Mouse (Mus musculus): ENCODE measurements around the gene Med12l. TPM values are rescaled to one million over a fixed set of nuclear protein-coding genes. Genes with fewer than 3 reads are reported as not detected.

Gene Med12l
- total RNA-seq, 1 experiment: 3.6 TPM

DNA sequence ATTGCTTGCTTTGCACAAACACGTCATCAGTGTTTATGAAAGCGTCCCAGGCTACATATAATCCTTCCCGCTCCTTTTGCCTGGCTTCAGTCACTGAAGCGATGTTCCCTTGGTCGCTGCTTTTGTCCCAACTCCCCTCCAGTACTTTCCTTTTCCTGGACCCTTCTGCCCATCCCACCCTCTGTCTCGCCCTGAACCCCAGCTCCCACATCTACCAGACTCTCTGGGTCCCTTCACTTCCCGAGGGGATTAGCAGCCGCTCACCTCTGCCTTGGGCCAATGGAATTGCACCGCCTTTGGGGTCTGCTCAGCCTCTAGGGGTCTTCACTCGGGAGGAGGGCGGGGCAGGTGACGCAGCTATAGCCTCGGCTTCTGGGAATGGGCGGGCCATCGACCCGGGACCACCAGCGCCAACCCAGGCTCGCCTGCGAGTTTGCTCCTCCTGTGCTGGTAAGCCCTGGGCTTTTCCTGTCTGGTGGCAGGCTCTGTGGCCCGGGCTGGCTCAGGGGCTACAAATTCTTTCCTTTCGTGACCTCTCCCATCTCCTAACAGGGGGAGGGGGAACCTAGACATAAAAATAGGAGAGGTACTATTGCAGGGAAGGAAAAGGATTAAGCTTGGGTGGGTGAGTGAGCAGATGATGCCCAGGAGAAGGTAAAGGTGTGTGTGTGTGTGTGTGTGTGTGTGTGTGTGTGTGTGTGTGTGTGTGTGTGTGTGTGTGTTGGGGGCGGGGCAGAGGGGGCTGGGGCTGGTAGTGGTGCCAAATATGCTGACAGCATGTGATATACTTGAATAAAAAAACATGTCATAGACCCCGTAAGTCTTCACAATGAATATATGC lies 338.7 kb downstream of the Med12l start, which contains the start of gene Igsf10:
Gene Igsf10, minus strand, starts transcription at position 330 of the 841 bp plus-strand sequence.
- no peak for TF ChIP-seq HCFC1 (IDR thresholded peaks at IDR 0.05; ENCODE audit: borderline replicate concordance, insufficient read depth, low read length)
- TF ChIP-seq ZC3H11A (IDR thresholded peaks at IDR 0.05; ENCODE audit: borderline replicate concordance, low read depth, low read length): no peak
- no peak for TF ChIP-seq MAFK (IDR thresholded peaks at IDR 0.05; ENCODE audit: insufficient read depth, low read depth, low read length)
- TF ChIP-seq CHD2 (IDR thresholded peaks at IDR 0.05; ENCODE audit: low read depth, low read length): no peak
- Histone ChIP-seq H3K36me3 (ENCODE audit: control insufficient read depth, insufficient read depth, low read length, poor library complexity, severe bottlenecking) (no peaks in the 10 kb centered on the region), H3K4me3 (ENCODE audit: insufficient read depth in 1 of 2, low read depth in 1 of 2, low read length in 2 of 2, poor library complexity in 1 of 2, severe bottlenecking in 1 of 2) (peak within 1 kb of the TSS; percentile 67 to 91), H3K4me1 (ENCODE audit: control insufficient read depth in 2 of 2, insufficient read depth in 2 of 2, low read length in 2 of 2, poor library complexity in 1 of 2) (no peaks in the 10 kb centered on the region), H3K9ac (ENCODE audit: insufficient read depth, low read depth, low read length, poor library complexity, severe bottlenecking) (peak within 1 kb of the TSS; percentile 72), H3K9me3 (ENCODE audit: control insufficient read depth, insufficient read depth, low read depth, low read length) (no peaks in the 10 kb centered on the region), H3K27ac (ENCODE audit: insufficient read depth, low read depth, low read length, poor library complexity, severe bottlenecking) (peak within 1 kb of the TSS; percentile 20; the same call in 1 of the 2 replicates)
- peak; percentile 37 for DNase-seq (ENCODE audit: low read depth, low spot score)
- in situ Hi-C loops (cut with MboI; ENCODE audit: low sequenced_read_pairs in 2 of 2, unreplicated experiment in 2 of 2): no loop called here

DNA sequence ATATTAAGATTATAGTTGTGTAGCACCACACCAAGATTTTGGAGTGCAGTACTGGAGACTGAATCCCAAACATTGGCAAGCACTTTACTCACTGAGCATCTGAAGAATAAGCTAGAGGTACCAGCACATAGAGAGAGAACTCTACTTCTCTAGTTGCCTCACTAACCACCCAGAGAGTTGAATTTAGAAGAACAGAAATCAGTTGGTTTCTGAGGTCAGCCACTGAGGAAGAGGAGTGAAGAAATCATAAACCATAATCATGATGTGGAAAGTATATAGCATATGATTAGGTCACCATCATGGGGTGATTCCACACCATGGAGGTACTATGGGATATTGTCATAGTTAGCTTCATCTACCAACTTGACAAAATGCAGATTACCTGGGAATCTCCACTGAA lies 346.1 kb downstream of the Med12l start:
- Histone ChIP-seq H3K4me1 (ENCODE audit: control insufficient read depth in 2 of 2, insufficient read depth in 2 of 2, low read length in 2 of 2, poor library complexity in 1 of 2) (no peaks in the 10 kb centered on the region), H3K9ac (ENCODE audit: insufficient read depth, low read depth, low read length, poor library complexity, severe bottlenecking) (no peak overlapping the region), H3K36me3 (ENCODE audit: control insufficient read depth, insufficient read depth, low read length, poor library complexity, severe bottlenecking) (no peaks in the 10 kb centered on the region), H3K27ac (ENCODE audit: insufficient read depth, low read depth, low read length, poor library complexity, severe bottlenecking) (no peak overlapping the region), H3K9me3 (ENCODE audit: control insufficient read depth, insufficient read depth, low read depth, low read length) (no peaks in the 10 kb centered on the region), H3K4me3 (ENCODE audit: insufficient read depth in 1 of 2, low read depth in 1 of 2, low read length in 2 of 2, poor library complexity in 1 of 2, severe bottlenecking in 1 of 2) (no peak overlapping the region)
- no peak for DNase-seq (ENCODE audit: low read depth, low spot score)
- in situ Hi-C loops (cut with MboI; ENCODE audit: low sequenced_read_pairs in 2 of 2, unreplicated experiment in 2 of 2): no loop called here
- no peak for TF ChIP-seq HCFC1 (IDR thresholded peaks at IDR 0.05; ENCODE audit: borderline replicate concordance, insufficient read depth, low read length)

DNA sequence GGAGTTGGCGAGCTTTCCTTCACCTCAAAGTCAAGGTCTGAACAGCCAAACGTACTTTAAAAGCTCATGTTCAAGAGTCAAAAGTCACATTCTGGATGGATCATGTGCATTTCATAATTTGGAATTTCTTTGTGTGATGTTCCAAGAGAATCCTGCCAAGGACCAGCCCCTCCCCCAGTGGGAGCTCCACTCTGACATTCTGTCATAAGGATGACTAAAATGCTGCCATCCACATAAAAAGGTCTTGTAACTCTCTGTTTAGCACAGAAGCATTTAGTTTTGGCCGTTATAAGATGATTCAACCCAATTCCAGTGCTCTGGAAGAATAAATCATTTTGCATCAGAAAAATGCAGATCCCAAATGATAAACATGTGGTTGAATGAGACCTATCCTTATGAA lies 348.5 kb downstream of the Med12l start:
- in situ Hi-C loops (cut with MboI; ENCODE audit: low sequenced_read_pairs in 2 of 2, unreplicated experiment in 2 of 2): no loop called here
- TF ChIP-seq ZC3H11A (IDR thresholded peaks at IDR 0.05; ENCODE audit: borderline replicate concordance, low read depth, low read length) (no peak), CHD2 (IDR thresholded peaks at IDR 0.05; ENCODE audit: low read depth, low read length) (no peak), MAFK (IDR thresholded peaks at IDR 0.05; ENCODE audit: insufficient read depth, low read depth, low read length) (no peak), HCFC1 (IDR thresholded peaks at IDR 0.05; ENCODE audit: borderline replicate concordance, insufficient read depth, low read length) (no peak), ZNF384 (IDR thresholded peaks at IDR 0.05; ENCODE audit: low read depth, low read length) (no peak)
- Histone ChIP-seq H3K4me1 (ENCODE audit: control insufficient read depth in 2 of 2, insufficient read depth in 2 of 2, low read length in 2 of 2, poor library complexity in 1 of 2) (no peaks in the 10 kb centered on the region), H3K27ac (ENCODE audit: insufficient read depth, low read depth, low read length, poor library complexity, severe bottlenecking) (no peak overlapping the region), H3K36me3 (ENCODE audit: control insufficient read depth, insufficient read depth, low read length, poor library complexity, severe bottlenecking) (no peaks in the 10 kb centered on the region), H3K9me3 (ENCODE audit: control insufficient read depth, insufficient read depth, low read depth, low read length) (no peaks in the 10 kb centered on the region), H3K9ac (ENCODE audit: insufficient read depth, low read depth, low read length, poor library complexity, severe bottlenecking) (no peak overlapping the region), H3K4me3 (ENCODE audit: insufficient read depth in 1 of 2, low read depth in 1 of 2, low read length in 2 of 2, poor library complexity in 1 of 2, severe bottlenecking in 1 of 2) (no peak overlapping the region)
- DNase-seq (ENCODE audit: low read depth, low spot score): no peak

DNA sequence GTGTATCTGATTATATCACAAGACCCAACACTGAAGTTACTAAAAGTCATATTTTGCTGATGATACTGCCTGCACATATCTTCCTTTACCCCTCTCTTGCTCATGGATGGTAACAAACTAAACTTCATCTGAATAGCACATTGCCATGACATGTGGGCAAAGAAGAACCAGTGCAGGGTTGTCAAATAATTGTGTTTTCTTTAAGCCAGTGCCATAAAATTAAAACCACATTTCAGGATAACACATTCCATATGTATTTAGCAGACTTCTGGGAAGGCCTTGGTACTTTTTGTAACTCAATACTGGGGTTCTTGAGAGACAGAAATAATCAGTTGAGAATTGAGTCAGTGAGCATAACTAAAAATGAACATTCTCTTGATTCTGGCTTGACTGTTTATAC lies 354.5 kb downstream of the Med12l start:
- H3K27ac ChIP-seq (ENCODE audit: insufficient read depth, low read depth, low read length, poor library complexity, severe bottlenecking): no peak overlapping the region
- no peak overlapping the region for H3K9ac ChIP-seq (ENCODE audit: insufficient read depth, low read depth, low read length, poor library complexity, severe bottlenecking)
- DNase-seq (ENCODE audit: low read depth, low spot score): no peak
- H3K36me3 ChIP-seq (ENCODE audit: control insufficient read depth, insufficient read depth, low read length, poor library complexity, severe bottlenecking): no peaks in the 10 kb centered on the region
- TF ChIP-seq ZC3H11A (IDR thresholded peaks at IDR 0.05; ENCODE audit: borderline replicate concordance, low read depth, low read length): no peak
- TF ChIP-seq CHD2 (IDR thresholded peaks at IDR 0.05; ENCODE audit: low read depth, low read length): no peak
- TF ChIP-seq HCFC1 (IDR thresholded peaks at IDR 0.05; ENCODE audit: borderline replicate concordance, insufficient read depth, low read length): no peak
- in situ Hi-C loops (cut with MboI; ENCODE audit: low sequenced_read_pairs in 2 of 2, unreplicated experiment in 2 of 2): no loop called here
- H3K9me3 ChIP-seq (ENCODE audit: control insufficient read depth, insufficient read depth, low read depth, low read length): no peaks in the 10 kb centered on the region
- no peak overlapping the region for H3K4me3 ChIP-seq (ENCODE audit: insufficient read depth in 1 of 2, low read depth in 1 of 2, low read length in 2 of 2, poor library complexity in 1 of 2, severe bottlenecking in 1 of 2)
- H3K4me1 ChIP-seq (ENCODE audit: control insufficient read depth in 2 of 2, insufficient read depth in 2 of 2, low read length in 2 of 2, poor library complexity in 1 of 2): no peaks in the 10 kb centered on the region

DNA sequence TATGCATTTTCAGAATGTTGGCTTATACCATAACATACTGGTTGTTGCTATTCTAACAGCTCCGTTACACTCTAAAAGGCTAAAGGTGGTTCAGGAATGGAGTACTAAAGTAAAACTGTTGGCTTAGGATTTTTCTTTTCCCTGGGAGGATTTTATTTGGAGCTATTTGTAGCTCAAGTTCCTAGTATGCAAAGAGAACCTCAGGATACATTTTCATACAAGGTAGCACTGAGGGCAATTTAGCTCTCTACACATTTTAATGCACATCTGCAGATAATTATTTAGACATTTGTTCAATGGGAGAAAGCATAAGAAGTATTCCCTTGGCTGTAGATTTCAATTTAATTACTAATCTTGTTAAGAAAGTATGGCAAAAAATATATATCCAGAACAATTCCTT lies 356.3 kb downstream of the Med12l start:
- no peak overlapping the region for H3K4me3 ChIP-seq (ENCODE audit: insufficient read depth in 1 of 2, low read depth in 1 of 2, low read length in 2 of 2, poor library complexity in 1 of 2, severe bottlenecking in 1 of 2)
- H3K36me3 ChIP-seq (ENCODE audit: control insufficient read depth, insufficient read depth, low read length, poor library complexity, severe bottlenecking): no peaks in the 10 kb centered on the region
- H3K9ac ChIP-seq (ENCODE audit: insufficient read depth, low read depth, low read length, poor library complexity, severe bottlenecking): no peak overlapping the region
- no peak for TF ChIP-seq ZC3H11A (IDR thresholded peaks at IDR 0.05; ENCODE audit: borderline replicate concordance, low read depth, low read length)
- no peak for TF ChIP-seq MAFK (IDR thresholded peaks at IDR 0.05; ENCODE audit: insufficient read depth, low read depth, low read length)
- TF ChIP-seq CHD2 (IDR thresholded peaks at IDR 0.05; ENCODE audit: low read depth, low read length): no peak
- TF ChIP-seq ZNF384 (IDR thresholded peaks at IDR 0.05; ENCODE audit: low read depth, low read length): no peak
- no peak for TF ChIP-seq HCFC1 (IDR thresholded peaks at IDR 0.05; ENCODE audit: borderline replicate concordance, insufficient read depth, low read length)
- in situ Hi-C loops (cut with MboI; ENCODE audit: low sequenced_read_pairs in 2 of 2, unreplicated experiment in 2 of 2): no loop called here
- H3K9me3 ChIP-seq (ENCODE audit: control insufficient read depth, insufficient read depth, low read depth, low read length): no peaks in the 10 kb centered on the region
- H3K27ac ChIP-seq (ENCODE audit: insufficient read depth, low read depth, low read length, poor library complexity, severe bottlenecking): no peak overlapping the region
- no peak for DNase-seq (ENCODE audit: low read depth, low spot score)
- no peaks in the 10 kb centered on the region for H3K4me1 ChIP-seq (ENCODE audit: control insufficient read depth in 2 of 2, insufficient read depth in 2 of 2, low read length in 2 of 2, poor library complexity in 1 of 2)

Data from ES-E14 (cell line).